In the genomic region with DNA sequence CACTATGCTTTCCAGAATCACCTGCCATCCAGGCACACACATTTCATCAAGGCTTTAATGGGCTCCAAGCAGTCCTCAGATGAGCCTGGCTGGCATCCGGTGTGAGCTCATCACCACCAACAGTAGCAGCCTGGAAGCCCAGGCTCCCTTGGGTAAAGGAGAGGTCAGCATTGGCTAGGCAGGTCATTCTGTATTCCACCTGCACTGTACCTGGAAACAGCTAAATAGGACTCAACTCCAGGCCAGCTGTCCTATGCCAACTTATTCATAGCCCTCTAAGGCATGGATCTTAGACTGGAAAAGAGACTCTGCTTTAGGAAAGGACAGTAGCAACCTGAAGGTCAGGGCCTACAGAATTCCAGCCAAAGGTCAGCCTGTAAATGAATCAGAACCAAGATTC, we compare ENCODE assay signal across 17 mouse cellular contexts.
"Had no signal": no experiment of that assay in that cellular context is flagged by ENCODE, and none has a peak within 500 bp of the region (broad histone marks: within the 10 kb centered on the region; RNA-seq: fewer than 3 reads in every experiment).

No protein-coding gene starts in this region.

- H3K9me3 ChIP-seq: lung, embryonic 15.5 days; midbrain, embryonic 12.5 days; neural tube, embryonic 12.5 days had no signal

- H3K27ac ChIP-seq: lung, embryonic 15.5 days; macrophage; neural tube, embryonic 12.5 days had no signal

- DNase-seq: liver, postnatal 0 days; lung, adult 2 months; lung, postnatal 14 days; lung, postnatal 36 days; midbrain, embryonic 14.5 days; right cerebral cortex, postnatal 25 days; right cerebral cortex, postnatal 4 days; spleen, adult 18-20 months; thymus, adult 18-20 months; thymus, postnatal 14 days; thymus, postnatal 36 days had no signal

- H3K27me3 ChIP-seq: lung, embryonic 15.5 days; megakaryocyte, embryonic 14.5 days; midbrain, embryonic 12.5 days; neural tube, embryonic 12.5 days had no signal

- H3K36me3 ChIP-seq: lung, embryonic 15.5 days; neural tube, embryonic 12.5 days had no signal

- ATAC-seq: liver, postnatal 0 days; lung, postnatal 0 days had no signal

- H3K4me1 ChIP-seq: lung, embryonic 15.5 days had no signal

- H3K4me3 ChIP-seq: lung, embryonic 15.5 days; megakaryocyte, embryonic 14.5 days; midbrain, embryonic 12.5 days; neural tube, embryonic 12.5 days had no signal

- H3K4me2 ChIP-seq: lung, embryonic 15.5 days; midbrain, embryonic 12.5 days; neural tube, embryonic 12.5 days had no signal

- H3K9ac ChIP-seq: liver, postnatal 0 days; lung, embryonic 15.5 days; midbrain, embryonic 12.5 days; neural tube, embryonic 12.5 days had no signal
